Mouse (Mus musculus): ENCODE results near the gene Fam83e.

DNA sequence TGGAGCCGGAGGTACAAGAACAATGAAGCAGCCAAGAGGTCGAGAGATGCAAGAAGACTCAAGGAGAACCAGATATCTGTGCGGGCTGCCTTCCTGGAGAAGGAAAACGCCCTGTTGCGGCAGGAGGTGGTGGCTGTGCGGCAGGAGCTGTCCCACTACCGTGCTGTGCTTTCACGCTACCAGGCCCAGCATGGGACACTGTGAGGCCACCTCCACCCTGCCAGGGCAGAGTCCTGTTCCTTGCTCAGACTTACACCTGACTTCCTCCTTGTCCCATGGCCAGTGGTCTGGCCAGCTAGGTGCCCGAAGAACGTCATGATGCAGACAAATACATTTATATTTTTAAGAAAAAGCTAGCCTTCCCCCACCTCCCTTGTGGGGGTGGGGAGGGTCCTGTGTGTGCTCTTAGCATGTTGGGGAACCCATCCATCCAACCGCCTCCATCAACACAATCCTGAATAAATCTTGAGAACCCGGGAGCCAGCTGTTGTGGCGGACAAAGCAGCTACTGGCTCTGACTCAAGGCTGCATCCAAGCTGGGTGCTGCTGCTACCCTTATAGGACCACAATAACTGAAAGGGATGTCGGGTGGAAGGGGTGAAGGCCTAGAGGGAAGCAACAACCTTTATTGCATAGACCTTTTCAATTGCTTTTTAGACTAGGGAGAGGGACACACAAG is 11.2 kb upstream of the Fam83e start:
- TF ChIP-seq POLR2A (IDR thresholded peaks at IDR 0.05; ENCODE audit: borderline replicate concordance, control insufficient read depth, low read depth, low read length) (no peak), CTCF (IDR thresholded peaks at IDR 0.05; ENCODE audit: control insufficient read depth, insufficient read depth, low read length) (no peak)

All from bone marrow, adult 2 months (tissue).